Mouse (Mus musculus): Measurements from ENCODE around the gene Zbtb5.
A peak's percentile ranks its signal among the peaks of the same experiment; 100 is the strongest.
"Not testable (repeated sequence)": the region's sequence is repeated elsewhere in the genome, so short reads cannot be mapped to it uniquely, and the experiment has no call there.

Gene Zbtb5

DNA sequence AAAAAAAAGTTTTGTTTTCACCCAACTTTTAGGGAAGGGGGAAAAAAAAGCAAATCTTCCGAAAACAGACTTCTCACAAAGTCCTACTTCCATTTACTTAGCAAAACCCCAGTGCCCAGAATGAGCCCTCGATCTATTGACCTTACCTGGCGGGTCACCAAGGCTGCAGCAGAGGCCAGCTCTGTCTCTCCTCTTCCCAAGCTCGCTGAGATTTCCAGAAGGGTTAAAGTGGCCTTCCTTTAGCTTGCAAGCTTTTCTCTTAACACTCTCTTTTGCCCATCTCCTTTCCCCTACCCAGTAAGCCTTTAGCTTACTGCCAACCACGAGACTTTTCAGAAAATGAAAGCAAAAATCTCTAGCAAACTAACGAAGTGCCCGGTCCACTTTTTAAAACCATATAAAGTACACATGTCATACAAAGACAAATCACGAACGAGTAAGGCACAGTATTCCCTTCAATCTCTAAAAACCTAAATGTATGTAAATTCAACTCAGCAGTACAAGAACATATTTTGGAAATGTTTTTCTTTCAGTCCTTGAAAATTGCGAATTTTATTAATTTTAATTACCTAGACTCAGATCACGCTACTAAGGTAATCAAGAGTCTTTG is 1.3 kb downstream of the Zbtb5 start:
- DNase-seq, result no peak

DNA sequence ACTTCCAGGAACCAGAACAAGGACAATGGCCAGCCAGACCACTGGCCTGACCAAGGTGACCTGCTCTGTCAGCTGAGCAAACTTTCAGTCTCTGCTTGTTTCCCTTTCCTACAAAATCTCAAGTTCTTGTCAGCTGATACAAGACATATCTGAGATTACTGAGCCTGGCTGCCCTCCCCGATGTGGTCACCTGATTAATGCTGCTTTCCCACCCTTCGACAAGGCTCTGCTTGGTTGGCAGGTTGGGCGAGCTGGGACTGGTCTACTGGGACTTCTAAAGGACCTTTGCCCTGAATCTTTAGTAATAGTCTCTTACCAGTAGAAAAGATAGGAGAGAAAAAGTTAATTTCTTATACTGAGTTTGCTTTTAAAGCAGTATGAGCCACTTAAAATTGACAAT is 6.8 kb downstream of the Zbtb5 start:
- DNase-seq, result no peak

DNA sequence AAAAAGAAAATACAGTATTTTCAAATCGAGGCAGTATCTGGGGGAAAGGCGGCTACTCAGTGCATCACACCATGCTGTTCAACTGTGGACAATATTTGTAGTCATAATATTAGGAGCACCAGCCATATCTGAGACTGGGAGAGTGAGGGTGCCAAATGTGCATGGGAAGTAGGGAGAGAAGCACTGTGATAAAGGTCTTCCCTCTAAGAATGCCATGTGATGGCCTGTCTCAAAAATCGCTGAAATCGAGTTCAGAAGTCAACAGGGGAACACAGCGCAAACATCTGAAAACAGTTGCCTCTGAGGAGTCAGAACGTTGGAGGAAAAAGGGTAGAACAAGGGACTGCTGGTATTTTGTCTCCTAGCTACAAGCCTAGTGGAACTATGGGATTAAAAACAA is 12.2 kb downstream of the Zbtb5 start:
- DNase-seq, result no peak

DNA sequence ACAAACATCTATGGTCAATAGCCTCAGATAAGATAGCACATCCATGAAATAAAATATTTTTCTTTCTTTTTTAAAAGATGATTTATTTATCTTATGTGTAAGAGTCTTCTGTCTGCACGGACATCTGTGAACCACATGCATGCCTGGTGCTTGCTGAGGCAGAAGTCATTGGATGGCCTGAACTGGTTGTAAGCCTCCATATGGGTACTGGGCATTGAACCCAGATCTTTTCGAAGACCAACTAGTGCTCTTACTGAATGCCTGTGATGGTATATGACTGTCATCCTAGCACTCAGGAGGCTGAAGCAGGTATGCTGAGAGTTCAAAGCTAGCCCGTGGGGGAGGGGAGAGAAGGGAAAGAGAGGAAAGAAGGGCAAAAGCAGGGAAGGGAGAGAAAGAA is 14.1 kb downstream of the Zbtb5 start:
- DNase-seq, result no peak

DNA sequence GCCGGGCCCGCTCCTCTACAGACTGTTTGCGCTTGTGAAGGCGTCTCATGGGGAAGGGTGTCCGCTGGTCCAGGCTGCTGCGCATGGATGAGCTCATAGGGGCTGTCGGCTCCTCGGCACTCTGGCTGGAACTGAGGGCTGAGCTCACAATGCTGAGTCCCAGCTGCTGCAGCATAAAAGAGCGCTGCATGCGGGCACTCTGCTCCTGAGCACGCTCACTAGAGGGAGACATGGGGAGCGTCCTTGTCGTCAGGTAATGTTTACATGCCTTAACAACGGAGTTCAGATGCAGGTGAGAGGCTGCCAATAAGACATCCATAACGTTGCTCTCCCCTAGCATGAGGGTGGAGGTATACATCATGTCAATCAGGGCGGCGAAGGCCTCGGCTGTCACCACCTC is 17.4 kb downstream of the Zbtb5 start:
- no peak for DNase-seq

DNA sequence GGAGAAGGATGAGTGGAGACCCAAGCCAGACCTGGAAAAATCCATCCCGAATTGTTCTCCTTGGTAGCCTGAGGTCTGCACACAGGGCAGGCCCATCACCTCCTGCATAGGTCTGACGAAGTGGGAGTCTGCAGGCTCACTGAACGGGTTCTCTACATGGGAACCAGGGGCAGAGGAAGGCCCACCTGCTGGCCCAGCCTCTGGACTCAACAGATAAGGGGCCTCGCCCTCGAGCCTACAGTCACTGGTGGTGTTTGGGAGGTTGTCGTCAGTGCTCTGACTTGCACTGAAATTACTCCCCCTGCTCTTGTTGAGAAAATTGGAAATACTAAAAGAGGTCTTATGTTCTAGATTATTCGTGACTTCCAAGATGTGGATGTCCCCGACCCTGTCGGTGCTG is 18.4 kb downstream of the Zbtb5 start:
- DNase-seq, result no peak

DNA sequence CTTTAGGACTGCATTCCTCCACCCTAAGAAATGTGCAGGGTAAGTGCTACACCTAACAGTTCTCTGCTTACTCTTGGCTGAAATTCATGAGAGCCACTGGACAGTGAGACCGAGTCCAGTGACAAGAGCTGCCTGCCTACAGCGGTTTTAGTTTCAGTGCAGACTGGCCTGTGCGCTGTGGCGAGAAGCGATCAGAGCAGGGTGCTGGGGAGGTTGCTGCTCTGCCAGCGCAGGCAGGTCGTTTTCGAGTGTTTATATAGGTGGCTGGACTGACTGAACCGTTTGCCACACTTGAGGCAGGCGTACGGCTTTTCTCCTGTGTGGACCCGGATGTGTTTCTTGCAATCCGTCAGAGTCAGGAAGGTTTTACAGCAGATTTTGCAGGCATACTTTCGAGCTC is 19.0 kb downstream of the Zbtb5 start:
- DNase-seq, result not testable (repeated sequence)

DNA sequence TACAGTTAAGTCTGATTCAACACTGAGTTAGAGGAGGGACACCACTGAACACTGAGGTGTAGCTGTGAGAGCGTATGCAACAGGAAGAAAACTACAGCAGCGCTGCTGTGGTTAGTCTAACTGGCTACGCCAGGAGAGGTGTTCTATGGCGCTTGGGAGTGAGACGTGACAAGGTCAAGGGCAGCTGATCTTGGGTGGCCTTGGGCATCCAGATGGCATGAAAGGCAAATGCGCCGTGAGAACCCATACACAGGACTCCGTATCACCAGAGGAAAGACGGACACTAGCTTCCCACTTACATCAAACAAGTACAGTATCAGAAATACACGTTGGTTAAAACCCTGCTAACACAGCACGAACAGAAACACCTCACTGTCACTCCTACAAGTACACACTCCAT is 19.9 kb downstream of the Zbtb5 start:
- not testable (repeated sequence) for DNase-seq

DNA sequence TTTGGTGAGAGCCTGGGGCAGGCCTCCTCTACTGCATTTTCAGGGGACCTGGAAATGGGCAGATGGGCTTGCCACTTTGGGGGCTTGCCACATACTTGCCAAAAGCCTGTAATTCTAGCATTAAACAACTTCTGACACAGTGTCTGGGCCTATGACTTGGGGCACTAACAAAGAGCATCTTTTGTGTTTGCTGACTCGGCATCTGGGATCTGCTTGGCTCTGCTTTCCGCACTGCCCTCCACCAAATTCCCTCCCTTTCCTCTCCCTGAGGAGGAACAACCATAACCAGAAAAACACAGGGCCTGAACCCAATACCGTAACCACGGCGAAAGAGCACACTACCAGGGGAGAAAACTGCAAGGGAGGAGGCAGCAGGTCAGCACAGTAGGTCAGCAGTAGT is 21.7 kb downstream of the Zbtb5 start:
- no peak for DNase-seq

DNA sequence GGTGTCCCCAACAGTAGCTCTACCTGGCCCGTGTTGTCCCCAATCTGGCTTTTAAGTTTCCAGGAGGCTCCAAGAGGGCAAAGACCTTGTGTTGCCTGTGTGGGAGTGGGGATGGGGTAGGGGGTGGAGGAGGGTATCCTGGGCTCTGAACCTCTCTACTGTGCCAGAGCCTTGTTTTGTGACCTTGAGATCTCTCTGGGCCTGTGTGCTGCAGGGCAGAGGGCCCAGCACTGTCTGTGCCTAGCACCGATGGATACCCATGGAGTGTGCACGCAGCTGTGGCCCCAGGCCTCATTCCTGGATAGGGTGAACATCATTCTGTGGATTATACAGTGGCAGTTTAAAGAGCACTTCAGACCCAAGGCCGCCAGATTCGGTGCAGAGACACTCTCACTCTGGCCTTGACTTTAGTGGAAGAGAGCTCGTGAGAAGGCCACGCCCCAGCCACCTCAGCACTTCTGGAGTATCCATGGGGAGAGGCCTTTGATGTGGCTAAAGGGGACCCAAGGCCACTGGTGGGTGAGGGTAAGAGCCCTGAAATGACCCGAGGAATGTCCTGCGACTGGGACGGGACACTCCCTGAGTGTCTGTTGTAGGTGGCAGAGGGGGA is 29.0 kb downstream of the Zbtb5 start:
- DNase-seq, result no peak

DNA sequence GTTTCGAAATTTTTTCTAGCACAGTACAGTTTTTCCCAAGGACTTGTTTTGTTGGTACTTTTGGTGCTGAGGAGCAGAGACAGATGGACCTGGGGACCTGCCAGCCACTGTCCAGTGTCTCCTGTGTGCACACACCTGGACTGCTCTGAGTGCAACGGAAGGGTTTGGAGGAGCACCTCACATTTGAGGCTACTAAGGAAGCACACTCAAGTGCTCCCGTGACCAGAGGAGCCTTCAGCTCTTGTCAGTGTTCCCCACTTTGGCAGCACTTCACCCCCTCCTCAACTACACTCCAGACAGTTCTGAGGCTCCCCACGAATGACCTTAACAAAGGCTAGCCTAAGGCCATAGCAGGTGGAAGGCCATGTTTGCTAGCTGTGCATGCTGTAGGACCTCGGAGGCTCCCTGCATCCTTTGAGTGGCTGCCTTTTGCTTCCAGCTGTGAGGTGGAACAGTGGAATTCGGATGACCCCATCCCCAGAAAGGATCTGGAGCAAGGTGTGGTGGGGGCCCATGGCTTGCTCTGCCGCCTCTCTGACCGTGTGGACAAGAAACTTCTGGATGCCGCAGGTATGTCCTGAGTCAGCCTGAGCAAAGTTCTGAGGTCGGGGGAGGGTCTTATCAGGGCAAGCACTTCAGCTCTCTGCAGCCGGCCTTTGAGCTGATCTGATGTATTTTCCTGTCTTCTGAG is 29.6 kb downstream of the Zbtb5 start:
- no peak for DNase-seq

DNA sequence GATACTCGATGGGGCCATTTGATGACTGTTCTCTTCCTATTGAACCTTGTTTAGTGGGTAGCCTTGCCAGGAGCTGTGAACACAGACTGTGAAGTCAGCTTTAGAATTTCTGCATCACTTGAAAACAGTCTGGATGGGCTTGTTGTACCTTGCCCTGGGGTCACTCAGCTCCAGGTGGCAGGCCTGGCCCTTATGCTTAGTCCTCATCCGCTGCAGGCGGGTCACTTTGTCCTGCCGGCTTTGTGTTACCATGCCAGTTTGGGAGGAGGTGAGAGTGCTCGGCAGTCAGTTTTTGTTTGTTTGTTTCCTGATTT is 30.3 kb downstream of the Zbtb5 start:
- no peak for DNase-seq

DNA sequence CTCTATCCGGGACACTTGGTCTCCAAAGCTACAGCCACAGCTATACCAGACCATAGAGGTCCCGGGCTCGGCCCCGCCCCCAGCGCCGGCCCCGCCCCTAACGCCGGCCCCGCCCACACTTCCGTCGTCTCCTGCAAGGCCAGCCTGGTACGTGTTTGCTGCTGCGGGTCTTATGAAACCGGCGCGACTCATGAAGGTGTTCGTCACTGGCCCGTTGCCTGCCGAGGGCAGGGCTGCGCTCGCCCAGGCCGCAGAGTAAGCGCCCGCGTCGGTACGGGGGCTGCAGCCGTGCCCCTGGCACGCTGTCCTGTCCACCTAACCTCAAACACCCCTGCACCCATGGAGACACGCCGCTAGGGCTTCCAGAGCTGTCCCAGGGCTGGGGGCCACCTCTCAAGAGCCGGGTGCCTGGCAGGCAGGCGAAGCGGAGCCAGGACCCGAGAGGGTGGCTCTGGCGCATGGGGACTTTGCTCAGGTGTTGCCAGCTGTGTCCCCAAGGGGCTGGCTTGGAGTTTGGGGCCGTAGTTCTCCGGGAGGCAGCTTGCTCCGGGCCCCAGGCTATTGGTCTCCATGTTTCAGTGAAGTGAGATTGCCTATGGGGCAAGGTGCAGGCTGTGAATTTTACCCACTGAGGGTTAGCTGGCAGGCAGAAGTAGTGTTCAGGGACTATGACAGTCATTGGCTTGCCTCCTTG is 30.8 kb downstream of the Zbtb5 start, which contains the start of gene Grhpr:
Grhpr (plus strand) TSS at position 116 of the 694 bp plus-strand sequence.
- peak; percentile 74 to 76 for DNase-seq

DNA sequence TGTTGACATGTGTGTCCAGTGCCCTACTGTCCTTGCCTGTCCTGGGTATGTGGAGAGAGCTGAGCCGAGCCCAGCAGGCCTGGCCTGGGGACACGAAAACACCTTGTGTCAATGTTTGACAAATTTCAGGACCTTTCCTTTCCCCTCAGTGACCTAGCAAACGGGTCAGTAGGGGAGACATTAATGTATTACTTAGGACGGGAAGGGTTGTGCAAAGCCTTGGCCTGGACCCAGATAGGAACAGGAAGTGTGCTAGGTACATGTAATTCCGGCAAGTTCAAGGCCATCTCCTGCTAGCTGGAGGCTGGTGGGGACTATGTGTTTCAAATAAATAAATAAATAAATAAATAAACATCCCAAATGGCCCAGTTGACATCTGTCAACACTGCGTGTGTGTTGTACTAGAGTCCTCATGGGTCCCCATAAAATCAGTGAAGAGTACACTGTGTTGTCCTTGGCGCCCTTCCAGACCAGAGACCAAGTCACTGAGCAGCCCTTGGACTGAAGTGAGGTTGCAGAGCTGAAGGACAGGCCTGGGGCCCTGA is 32.3 kb downstream of the Zbtb5 start:
- no peak for DNase-seq

DNA sequence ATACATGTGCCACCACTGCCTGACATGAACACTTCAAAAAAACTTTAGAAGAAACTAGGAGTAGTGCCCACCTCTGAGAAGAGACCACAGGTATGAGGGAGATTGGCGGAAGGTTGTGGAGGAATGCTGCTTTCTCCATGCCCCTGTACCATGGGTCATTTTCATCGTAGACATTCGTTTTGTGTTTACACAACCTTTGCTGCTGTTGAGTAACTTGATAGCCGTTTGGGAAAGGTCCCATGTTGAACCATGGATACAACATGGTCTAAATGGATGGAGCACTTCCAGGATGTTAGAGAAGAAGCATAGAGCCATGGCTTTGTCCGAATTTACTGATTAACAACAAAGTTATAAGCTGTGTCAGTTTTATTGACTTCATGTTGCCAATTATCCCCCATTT is 34.0 kb downstream of the Zbtb5 start:
- no peak for DNase-seq

DNA sequence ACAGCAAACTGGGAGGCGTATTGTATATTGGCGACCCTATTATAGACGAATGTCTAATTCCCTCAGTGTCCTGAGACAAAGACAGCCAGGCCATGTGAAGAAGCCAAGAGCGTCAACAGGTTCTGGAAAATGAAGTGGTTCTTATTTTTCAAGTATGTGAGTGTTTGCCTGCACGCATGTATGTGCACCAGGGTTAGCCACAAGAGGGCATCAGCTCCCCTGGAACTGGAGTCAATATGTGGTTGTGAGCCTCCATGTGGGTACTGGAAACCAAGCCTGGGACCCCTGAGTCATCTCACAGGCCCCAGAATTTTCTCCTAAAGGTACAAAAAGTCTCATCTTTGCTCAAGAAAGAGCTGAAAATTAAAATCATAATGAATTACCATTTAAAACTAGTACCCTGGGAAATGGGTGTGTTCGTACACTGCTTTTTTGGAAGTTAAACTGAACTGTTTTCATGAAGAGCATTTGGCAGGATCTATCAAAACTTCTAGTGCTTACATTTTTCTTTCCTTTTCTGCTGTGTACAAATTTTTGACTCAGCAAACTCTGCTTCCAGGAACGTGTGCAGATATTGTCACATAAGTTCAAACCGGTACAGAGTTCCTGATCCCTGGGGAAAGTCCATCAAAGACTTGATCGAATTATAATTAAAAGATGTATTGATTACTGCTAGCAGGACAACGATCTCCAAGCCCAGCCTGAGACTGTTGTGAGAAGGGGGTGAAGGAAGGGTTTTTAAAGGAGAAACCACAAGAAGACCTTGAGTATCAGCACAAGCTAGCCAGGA is 35.1 kb downstream of the Zbtb5 start:
- no peak for DNase-seq

DNA sequence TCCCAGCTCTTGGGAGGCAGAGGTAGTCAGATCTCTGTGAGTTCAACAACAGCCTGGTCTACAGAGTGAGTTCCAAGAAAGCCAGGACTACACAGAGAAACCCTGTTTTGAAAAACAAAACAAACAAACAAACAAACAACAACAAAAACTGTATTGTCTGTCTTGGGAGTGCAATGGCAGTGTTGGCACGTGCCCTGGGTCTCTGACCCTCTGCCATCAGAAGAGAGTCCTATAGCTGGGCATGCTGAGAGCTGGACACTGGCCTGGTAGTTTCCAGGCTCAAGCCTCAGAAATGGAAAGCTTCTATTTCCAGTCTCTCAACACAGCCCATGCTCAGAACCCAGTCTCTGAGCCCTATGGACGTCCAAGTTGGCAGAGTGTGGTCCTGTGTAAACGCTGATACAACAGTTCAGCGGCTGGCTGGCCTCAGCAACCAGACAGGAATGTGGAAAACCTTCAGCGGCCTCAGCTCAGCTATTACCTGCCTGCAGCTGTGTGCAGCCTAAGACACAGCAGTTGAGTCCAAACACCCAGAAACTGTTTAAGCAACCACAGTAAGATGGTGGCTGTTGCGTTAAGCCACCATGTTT is 36.1 kb downstream of the Zbtb5 start:
- DNase-seq, result no peak

DNA sequence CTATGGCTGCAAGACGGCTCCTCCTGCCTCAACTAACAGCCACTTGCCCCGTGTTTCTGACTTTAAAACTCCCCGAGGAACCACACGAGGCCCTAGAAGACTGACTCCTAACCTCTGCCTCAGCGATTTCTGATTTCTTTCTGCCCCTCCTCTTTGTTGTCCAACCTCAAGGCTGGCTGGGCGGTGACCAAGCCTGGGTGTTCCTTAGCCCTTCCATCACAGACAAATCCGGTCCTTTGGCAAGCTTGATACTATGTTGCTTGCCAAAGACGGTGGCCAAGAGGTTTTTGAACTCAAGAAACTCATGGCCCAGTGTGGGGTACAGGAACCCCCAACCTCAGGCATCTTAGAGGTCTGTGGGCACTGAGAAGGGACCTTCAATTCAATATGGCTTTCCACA is 37.9 kb downstream of the Zbtb5 start:
- DNase-seq, result no peak

DNA sequence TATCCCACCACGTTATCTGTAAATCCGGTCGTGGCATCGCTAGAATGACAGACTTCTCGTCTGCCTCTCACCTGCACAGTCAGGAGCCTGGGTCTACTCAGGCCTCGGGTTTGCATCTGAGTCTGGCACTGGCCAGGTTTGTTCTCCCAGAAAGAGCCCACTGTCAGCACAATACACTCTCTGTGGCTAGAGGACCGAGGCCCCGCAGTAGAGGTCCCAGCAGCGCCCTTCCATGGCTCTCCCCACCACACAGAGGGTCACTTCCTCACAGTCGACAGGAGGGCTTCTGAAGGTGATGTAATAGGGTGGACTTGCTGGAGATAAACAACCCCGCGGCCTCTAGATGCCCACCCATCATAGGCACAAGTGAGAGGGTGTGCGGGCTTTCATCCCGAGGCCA is 38.3 kb downstream of the Zbtb5 start:
- DNase-seq, result no peak

DNA sequence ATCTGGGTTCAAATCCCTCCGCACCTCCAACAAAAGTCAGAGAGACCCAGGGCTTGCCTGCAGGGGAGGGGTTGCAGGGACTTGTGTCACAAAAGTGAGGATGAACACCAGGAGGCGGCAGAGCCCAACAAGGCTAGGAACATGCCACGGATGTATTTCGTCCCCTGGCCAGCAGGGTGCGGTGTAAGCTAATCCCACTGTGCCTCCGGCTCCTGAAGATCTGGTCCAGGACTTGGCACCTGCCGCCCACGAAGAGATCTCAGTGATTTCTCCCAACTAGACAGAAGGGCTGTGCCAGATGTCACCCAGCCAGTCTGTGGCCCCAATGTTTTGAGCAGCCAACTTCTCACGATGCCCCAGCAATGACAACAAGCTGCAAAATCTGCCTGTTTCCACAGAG is 38.8 kb downstream of the Zbtb5 start:
- DNase-seq, result peak; percentile 76 to 90

DNA sequence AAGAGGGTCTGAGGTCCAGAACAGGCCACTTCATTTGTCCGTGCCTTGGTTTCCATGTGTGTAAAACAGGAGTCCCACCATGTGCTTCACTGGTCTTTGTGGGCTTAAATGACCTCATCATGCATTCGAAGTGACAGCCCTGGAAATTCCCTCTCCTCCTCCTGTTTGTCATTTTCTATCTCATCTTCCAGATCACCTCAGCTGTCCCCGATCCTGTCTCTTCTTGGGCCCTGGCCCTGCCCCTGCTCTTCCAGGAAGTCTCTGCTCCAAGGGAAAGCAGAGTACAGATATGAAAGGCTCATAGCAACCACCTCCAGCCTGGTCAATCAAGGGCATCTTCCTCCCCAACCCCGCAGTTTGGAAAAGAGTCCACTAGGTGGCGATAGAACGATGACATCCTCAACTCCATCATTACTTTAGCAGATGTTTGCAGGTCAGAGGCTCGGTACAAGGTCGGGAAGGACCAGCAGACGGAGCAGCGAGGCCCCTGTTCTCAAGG is 41.6 kb downstream of the Zbtb5 start:
- DNase-seq, result peak; percentile 34 to 63

DNA sequence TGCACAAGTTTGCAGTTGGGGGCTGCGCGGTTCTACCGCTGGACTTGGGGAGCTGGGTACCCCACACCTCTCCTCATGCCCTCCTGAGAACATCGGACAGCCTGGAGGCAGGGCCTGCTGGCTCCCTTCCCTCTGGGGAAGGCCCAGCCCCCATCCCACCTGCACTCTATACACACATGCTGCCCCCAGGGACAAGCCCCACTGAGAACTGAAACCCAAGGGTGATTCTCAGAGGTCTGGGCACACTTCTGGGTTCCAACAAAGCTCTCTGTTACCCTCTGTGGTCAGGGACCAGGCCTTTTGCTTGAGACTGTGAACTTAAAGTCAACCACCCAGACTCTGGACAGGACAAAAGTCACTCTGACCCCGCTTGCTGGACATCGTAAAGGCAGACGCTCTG is 42.2 kb downstream of the Zbtb5 start:
- peak; percentile 70 to 78 for DNase-seq
